Mouse (Mus musculus) midbrain, embryonic 12.5 days (tissue): Measurements from ENCODE around the gene Hrc. TPM values are rescaled to one million over a fixed set of nuclear protein-coding genes. Genes with fewer than 3 reads are reported as not detected.
"Not testable (repeated sequence)": the region's sequence is repeated elsewhere in the genome, so short reads cannot be mapped to it uniquely, and the experiment has no call there.

Experiments used
- ATAC-seq: fragments of 200-750 bp; cut with Nextera tagmentation; 2 replicates; pipeline ENCODE4 v1.8.0; 2017; ENCODE audit warnings: low read depth, moderate TSS enrichment, moderate library complexity; ENCODE audit not compliant: low FRiP score
- H3K27ac ChIP-seq: fragments of 300-500 bp; sonication (generic); replicated peaks from 2 replicates; pipeline ENCODE4 v1.5.1; 2016; ENCODE audit warnings: mild to moderate bottlenecking
- H3K27me3 ChIP-seq: fragments of 300-500 bp; sonication (generic); 2 replicates; pipeline ENCODE4 v1.6.1; 2016; ENCODE audit warnings: mild to moderate bottlenecking
- H3K36me3 ChIP-seq: fragments of 300-500 bp; sonication (generic); 2 replicates; pipeline ENCODE4 v1.6.1; 2016
- H3K4me1 ChIP-seq: fragments of 300-500 bp; sonication (generic); 2 replicates; pipeline ENCODE4 v1.6.1; 2016
- H3K4me2 ChIP-seq: fragments of 300-500 bp; sonication (generic); replicated peaks from 2 replicates; pipeline ENCODE4 v1.6.1; 2016; ENCODE audit warnings: mild to moderate bottlenecking, moderate library complexity
- H3K4me3 ChIP-seq: fragments of 300-500 bp; sonication (generic); 2 replicates; pipeline ENCODE4 v1.5.1; 2016; ENCODE audit warnings: mild to moderate bottlenecking
- H3K9ac ChIP-seq: fragments of 300-500 bp; sonication (generic); replicated peaks from 2 replicates; pipeline ENCODE4 v1.6.1; 2016; ENCODE audit warnings: mild to moderate bottlenecking, moderate library complexity
- H3K9me3 ChIP-seq: fragments of 300-500 bp; sonication (generic); 2 replicates; pipeline ENCODE4 v1.6.1; 2016; ENCODE audit warnings: mild to moderate bottlenecking
- WGBS: fragments of 180-500 bp; shearing (Covaris S2); methylation state at CpG from one replicate; pipeline ENCODE4 v1.1.7; 2016; 5-methylcytosine and 5-hydroxymethylcytosine counted together
- polyA plus RNA-seq: library from polyadenylated mRNA; unstranded; fragments of >200 nt; fragmentation: Nextera tagmentation; extraction: Ambion mirVana; gene quantifications from 2 replicates; pipeline ENCODE4 v1.2.1, GENCODE M21; 2016

Hrc gene
- polyA plus RNA-seq, 1 experiment from 2014 or later, result 0.24 TPM

DNA sequence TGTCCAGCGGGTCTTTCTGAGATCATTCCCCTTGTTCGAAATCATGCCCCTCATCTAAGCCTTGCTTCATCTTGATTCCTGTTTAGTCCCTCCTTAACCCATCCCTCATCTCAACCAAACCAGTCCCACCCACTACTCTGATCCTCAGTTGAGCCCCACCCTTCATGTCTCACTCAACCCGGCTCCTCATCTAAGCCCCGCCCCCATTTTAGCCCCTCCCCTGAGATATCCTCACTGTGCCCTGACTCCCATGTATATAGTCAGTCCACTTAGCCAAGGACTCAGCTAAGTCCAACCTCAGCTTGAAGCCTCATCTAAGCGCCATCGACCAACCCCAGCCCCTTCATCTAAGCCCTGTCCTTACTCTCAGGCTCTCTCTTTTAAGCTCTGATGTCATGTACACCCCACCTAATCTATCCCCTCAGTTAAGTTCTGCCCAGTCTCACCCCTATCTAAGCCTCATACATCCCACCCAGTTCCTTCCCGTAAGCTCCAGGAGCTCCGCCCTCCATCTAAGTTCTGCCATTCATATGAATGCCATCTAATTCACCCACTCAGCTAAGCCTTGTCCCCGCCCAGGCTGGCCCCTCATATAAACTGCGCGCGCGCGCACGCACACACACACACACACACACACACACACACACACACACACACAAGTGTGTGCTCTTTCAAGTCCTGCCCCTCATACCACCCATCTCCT lies 20.4 kb downstream of the Hrc start:
- Histone ChIP-seq H3K9ac (no peak overlapping the region), H3K36me3 (peaks cover 62% of the 10 kb centered on the region), H3K4me1 (no peaks in the 10 kb centered on the region), H3K27me3 (peaks cover 6% of the 10 kb centered on the region), H3K27ac (no peak overlapping the region), H3K4me2 (no peak overlapping the region), H3K9me3 (no peaks in the 10 kb centered on the region), H3K4me3 (no peak overlapping the region)
- ATAC-seq, result no peak
- 80% methylated on average over 15 of the region's 15 CpGs for WGBS

DNA sequence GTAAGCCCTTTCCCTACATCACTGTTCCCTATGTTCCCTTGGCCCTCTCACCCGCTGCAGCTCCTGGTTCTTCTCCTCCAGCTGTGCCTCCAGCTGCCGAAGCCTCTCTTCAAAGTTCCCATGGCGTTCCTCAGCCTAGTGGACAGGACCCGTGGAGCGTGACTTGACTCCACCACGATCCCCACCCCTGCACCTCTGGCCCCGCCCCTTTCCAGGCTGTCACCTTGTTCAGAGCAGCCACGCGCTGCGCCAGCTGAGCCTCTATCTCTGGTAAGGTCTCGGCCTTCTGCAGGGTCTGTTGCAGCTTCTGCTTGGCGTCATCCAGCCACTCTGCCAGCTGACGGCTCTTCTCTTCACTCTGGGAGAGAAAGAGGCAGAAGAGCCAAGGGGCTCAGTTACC lies 21.0 kb downstream of the Hrc start:
- Histone ChIP-seq H3K9ac (no peak overlapping the region), H3K27ac (no peak overlapping the region), H3K9me3 (no peaks in the 10 kb centered on the region), H3K27me3 (peaks cover 6% of the 10 kb centered on the region), H3K4me3 (no peak overlapping the region), H3K4me1 (no peaks in the 10 kb centered on the region), H3K4me2 (no peak overlapping the region), H3K36me3 (peaks cover 55% of the 10 kb centered on the region)
- ATAC-seq, result no peak
- WGBS, result 62% methylated on average over 13 of the region's 13 CpGs

DNA sequence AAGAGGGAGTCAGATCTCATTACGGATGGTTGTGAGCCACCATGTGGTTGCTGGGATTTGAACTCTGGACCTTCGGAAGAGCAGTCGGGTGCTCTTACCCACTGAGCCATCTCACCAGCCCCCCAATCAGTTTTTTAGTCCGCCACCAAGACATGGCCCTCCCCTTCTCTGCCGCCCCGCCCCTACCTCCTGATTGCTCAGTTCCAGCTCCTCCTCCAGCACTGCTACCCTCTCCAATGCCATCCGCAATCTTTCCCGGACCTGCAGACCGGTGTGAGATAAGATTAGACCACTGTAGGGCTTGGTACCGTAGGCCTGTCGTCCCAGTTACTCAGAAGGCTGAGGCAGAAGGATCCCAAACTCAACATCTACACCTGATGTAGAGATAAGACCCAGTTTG lies 24.0 kb downstream of the Hrc start:
- H3K4me1 ChIP-seq, result peaks cover 16% of the 10 kb centered on the region
- not testable (repeated sequence) for H3K4me3 ChIP-seq, H3K9ac ChIP-seq, H3K4me2 ChIP-seq, H3K9me3 ChIP-seq, ATAC-seq, H3K27ac ChIP-seq
- H3K36me3 ChIP-seq, result peaks cover 33% of the 10 kb centered on the region
- H3K27me3 ChIP-seq, result peaks cover 32% of the 10 kb centered on the region
- 65% methylated on average over 11 of the region's 11 CpGs for WGBS

DNA sequence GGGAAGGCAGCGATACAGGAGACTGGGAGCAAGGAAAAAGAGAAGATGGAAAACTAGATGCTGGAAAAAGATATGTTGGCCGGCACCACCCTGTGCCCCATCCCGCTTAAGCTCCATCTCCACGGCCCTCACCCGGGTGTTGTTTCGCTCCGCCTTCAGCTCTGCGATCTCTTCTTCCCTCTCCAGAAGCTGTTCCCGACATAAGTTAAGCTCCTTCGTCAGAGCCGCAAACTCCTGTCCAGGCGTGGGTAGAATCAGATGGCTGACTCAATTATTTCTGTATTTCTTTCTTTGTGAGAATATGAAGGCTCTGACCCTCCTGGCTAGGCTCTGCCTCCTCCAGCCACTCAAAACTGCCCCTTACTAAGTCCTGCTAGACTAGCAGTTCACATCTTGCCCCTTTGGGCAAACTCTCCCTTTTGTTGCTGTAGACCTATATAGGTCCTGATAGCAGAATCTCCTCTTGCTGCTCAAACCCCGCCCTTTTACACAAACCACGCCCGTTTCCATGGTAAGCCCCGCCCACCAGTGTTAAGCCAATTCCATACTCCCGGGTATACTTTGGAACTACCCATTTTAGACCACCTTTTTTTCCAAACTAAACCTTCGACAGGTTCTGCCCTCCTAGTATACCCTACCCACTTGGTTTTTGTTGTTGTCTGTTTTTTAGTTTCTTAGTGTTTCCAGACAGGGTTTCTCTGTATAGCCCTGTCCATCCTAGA lies 25.5 kb downstream of the Hrc start:
- H3K27me3 ChIP-seq, result peaks cover 37% of the 10 kb centered on the region
- no peak overlapping the region for H3K4me3 ChIP-seq
- no peak overlapping the region for H3K27ac ChIP-seq
- H3K9ac ChIP-seq, result no peak overlapping the region
- H3K4me1 ChIP-seq, result peaks cover 21% of the 10 kb centered on the region
- ATAC-seq, result no peak; the same call in 1 of the 2 replicates
- peak overlapping the region; percentile 81 for H3K4me2 ChIP-seq
- no peaks in the 10 kb centered on the region for H3K9me3 ChIP-seq
- H3K36me3 ChIP-seq, result peaks cover 23% of the 10 kb centered on the region
- 50% methylated on average over 18 of the region's 18 CpGs for WGBS

DNA sequence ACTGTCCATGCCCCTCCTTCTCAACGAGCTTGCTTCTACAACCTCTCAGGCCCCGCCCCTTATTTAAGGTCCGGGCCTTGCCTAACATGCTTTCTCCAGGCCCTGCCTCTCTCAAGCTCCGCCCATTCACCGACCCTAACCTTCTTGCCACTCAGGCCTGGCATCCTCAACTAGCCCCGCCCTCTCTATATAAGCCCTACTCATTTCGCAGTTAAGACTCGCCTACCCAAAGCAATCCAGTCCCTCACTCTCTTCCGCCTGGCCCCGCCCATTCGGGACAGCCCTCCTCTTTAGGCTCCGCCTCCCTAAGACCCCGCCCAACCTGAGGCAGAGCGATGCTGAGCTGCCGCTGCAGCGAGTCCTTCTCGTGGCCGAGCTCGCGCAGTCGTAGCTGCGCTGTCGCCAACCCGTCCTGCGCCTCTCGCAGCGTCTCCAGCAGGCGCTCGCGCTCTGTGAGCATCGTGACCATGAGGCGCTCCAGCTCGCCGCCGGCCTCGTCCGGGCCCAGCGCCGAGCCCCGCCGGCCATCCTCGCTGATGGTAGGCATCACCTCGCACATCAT lies 26.2 kb downstream of the Hrc start:
- peak; percentile 89 for ATAC-seq
- peak overlapping the region; percentile 65 for H3K9ac ChIP-seq
- WGBS, result under 1% methylated on average over 43 of the region's 43 CpGs
- H3K9me3 ChIP-seq, result no peaks in the 10 kb centered on the region
- peaks cover 26% of the 10 kb centered on the region for H3K4me1 ChIP-seq
- H3K36me3 ChIP-seq, result peaks cover 19% of the 10 kb centered on the region
- H3K27ac ChIP-seq, result peak overlapping the region; percentile 68
- H3K4me3 ChIP-seq, result peak overlapping the region; percentile 46
- H3K4me2 ChIP-seq, result peak overlapping the region; percentile 81
- H3K27me3 ChIP-seq, result peaks cover 37% of the 10 kb centered on the region

DNA sequence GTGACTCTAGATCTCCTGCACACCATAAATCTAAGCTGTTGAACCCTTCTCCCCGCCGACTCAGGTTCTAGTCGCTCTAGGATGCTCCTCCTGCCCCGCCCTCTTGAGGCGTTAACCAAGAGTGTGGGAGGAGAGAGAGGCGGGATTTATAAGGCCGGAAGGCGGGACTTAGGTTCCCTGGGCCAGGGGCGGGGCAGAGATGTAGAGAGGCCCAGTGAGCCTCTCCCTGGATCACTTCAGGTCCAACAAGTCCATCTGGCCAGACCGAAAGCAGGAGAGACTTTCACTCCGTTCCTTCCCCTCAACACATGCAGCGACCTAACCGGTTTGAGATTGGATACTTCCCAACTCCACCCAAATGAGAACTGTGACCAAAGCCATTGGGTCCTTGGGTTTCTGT lies 27.7 kb downstream of the Hrc start:
- H3K27ac ChIP-seq, result no peak overlapping the region
- peaks cover 37% of the 10 kb centered on the region for H3K27me3 ChIP-seq
- H3K9ac ChIP-seq, result no peak overlapping the region
- ATAC-seq, result no peak
- H3K9me3 ChIP-seq, result no peaks in the 10 kb centered on the region
- WGBS, result 9% methylated on average over 13 of the region's 13 CpGs
- no peak overlapping the region for H3K4me3 ChIP-seq
- H3K4me1 ChIP-seq, result peaks cover 31% of the 10 kb centered on the region
- H3K36me3 ChIP-seq, result peaks cover 6% of the 10 kb centered on the region; the same call in 1 of the 2 replicates
- peak overlapping the region; percentile 13; the same call in 1 of the 2 replicates for H3K4me2 ChIP-seq

DNA sequence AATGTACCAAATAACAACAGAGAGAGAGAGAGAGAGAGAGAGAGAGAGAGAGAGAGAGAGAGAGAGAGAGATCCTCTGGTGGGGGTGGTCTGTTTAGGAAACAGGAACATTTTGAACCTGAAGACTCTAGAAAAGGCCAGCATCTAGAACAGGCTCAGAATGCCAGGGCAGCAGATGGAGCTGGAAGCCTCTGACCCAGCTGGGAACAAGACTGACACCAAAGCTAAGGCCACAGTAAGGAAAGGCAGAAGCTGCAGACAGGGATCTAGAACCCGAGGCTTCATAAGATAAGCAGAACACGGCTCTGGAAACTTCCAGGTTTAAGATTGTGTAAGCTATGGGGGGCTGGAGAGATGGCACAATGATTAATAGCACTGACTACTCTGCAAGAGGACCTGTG lies 28.9 kb downstream of the Hrc start:
- no peak for ATAC-seq
- H3K36me3 ChIP-seq, result no peaks in the 10 kb centered on the region
- WGBS, result 84% methylated on average over 2 of the region's 2 CpGs
- no peak overlapping the region for H3K9ac ChIP-seq
- H3K27ac ChIP-seq, result no peak overlapping the region
- peaks cover 48% of the 10 kb centered on the region for H3K27me3 ChIP-seq
- H3K4me1 ChIP-seq, result peaks cover 37% of the 10 kb centered on the region
- no peaks in the 10 kb centered on the region for H3K9me3 ChIP-seq
- H3K4me2 ChIP-seq, result no peak overlapping the region
- no peak overlapping the region for H3K4me3 ChIP-seq

DNA sequence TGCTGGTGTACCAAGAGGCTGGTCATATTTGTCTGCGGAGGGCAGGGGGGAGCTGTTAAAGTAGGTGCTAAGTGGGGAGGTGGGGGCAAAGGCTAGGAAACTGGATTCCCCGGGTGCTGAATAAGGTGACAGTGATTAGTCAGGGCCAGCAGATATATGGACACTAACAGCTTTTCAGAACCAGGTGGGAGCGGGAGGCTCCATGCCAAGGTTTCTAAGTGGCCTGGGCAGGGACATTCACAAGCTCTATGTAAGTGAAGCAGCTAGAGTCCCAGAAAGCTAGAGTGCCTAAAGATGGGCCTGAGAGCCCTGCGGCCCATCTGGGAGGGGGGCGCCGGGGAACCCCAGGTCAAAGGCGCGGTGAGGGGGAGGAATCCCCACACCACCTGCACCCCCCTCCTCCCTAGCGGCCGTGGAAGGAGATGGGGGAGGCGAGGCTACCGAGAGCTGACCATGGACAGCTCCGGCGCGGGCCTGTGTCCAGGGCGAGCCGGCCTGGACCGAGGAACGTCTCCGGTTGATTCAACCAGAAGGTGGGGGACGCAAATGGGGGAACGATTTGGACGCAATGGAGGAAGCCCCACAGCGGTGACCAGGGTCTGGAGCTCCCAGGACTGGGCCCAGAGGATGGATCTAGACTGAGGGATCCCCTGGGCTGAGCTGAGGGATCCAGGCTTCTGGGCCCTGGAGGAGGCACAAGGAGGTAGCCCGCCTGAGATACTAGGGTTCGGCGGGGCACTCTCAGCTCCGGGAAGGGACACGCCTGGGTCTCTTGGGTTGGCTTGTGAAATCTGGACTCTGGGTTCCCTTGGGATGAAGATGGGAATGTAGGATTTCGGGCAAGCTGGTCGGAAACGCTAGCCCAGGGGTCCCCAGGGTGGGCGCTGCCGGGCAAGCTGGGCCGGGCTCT lies 30.9 kb downstream of the Hrc start:
- peak overlapping the region; percentile 77 for H3K4me2 ChIP-seq
- H3K36me3 ChIP-seq, result no peaks in the 10 kb centered on the region
- 3% methylated on average over 35 of the region's 35 CpGs for WGBS
- H3K27ac ChIP-seq, result peak overlapping the region; percentile 58; the same call in 1 of the 2 replicates
- H3K4me3 ChIP-seq, result peak overlapping the region; percentile 87
- ATAC-seq, result no peak
- H3K4me1 ChIP-seq, result peaks cover 50% of the 10 kb centered on the region
- H3K9me3 ChIP-seq, result no peaks in the 10 kb centered on the region
- H3K27me3 ChIP-seq, result peaks cover 62% of the 10 kb centered on the region
- peak overlapping the region; percentile 89 for H3K9ac ChIP-seq

DNA sequence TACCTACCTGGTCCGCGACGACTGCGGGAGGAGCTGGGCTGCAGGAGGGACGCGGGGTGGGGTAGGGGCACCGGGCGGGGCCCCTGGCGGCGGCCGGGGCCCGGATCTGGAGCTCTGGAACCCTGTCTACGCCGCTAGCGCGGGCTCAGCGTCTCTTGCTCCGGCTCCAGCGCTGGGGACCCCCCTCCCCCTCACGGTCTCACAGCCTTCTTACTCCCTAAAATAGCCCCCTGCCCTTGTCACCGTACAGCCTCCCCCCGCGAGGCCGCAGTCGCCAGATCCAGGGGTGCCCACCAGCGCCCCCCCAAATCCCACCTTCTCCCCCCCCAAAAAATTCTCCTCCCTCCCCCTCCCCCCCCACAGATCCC lies 31.5 kb downstream of the Hrc start, which contains the start of gene Ppfia3:
TSS of gene Ppfia3 (minus strand) at position 368 of the 368 bp plus-strand sequence.
- Histone ChIP-seq H3K4me3 (peak within 1 kb of the TSS; percentile 87), H3K9ac (peak within 1 kb of the TSS; percentile 89), H3K9me3 (no peaks in the 10 kb centered on the region), H3K27ac (peak within 1 kb of the TSS; percentile 71), H3K4me1 (peaks cover 51% of the 10 kb centered on the region), H3K4me2 (peak within 1 kb of the TSS; percentile 77), H3K36me3 (0 out of 2 replicates have a peak, but pooled peaks cover 2% of the 10 kb centered on the region), H3K27me3 (peaks cover 64% of the 10 kb centered on the region)
- 1% methylated on average over 15 of the region's 26 CpGs for WGBS
- peak; percentile 45 for ATAC-seq

DNA sequence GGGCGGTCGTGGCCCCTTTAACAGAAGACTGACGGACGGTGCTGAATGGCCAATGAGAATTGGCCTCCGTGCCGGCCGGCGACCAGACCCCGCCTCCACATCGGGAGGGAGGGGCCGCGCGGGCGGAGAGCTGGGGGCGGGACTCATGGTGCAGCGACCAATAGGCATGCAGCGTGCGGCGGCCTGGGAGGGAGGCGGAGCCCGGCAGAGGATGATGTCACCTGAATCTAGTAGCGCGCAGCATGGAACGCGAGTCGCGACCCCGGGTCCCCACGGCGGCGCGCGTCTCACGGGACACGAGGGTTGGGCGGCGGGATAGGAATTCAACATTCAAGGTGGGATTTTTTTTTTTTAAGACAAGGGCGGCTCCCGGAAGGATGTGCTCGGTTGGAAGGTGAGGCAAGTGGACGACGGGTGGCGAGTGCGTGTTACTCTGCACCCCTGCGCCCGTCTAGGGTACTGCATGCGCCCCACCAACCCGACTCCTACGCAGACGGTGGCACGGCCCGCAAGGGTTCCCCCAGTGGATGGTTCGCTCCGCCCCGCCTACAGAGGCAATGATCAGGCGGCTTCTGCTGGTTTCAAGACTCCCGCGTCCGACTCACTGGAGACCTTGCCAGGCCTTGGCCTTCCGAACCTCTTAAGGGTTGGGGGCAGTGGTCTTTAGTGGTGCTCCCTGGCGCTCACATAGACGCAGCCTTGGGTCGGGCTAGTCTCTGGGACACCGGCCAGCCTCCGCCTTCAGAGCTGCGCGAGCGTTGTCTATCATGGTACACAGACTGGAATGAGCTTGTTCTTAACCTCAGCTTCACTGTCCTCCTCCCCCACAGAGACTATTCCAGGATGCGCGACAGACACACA lies 32.2 kb downstream of the Hrc start:
- Histone ChIP-seq H3K4me2 (peak overlapping the region; percentile 77), H3K4me3 (peak overlapping the region; percentile 87), H3K36me3 (peaks cover 7% of the 10 kb centered on the region; the same call in 1 of the 2 replicates), H3K9ac (peak overlapping the region; percentile 89), H3K27ac (peak overlapping the region; percentile 71), H3K9me3 (no peaks in the 10 kb centered on the region), H3K4me1 (peaks cover 45% of the 10 kb centered on the region), H3K27me3 (peaks cover 63% of the 10 kb centered on the region)
- ATAC-seq, result peak; percentile 87
- under 1% methylated on average over 70 of the region's 70 CpGs for WGBS

DNA sequence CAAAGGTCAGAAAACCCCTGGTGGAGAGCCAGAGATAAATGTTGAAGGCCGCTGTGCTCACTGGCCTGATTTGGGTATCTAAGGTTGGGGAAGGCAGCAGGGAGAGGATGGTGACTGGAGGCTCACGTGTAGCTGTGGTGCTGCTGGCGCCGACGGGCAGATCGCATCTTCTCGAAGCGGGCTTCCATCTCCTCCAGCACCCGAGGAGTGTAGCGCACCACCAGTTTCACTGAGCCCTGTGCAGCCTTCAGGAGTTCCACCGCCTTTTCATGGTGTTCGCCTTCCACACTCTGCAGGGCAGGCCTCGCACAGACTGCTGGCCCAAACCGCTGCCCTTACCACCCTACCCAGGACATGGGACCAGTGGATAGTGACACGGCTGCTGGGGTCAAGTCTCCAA lies 33.1 kb downstream of the Hrc start:
- Histone ChIP-seq H3K9ac (peak overlapping the region; percentile 63), H3K4me3 (peak overlapping the region; percentile 87), H3K27ac (no peak overlapping the region), H3K4me2 (peak overlapping the region; percentile 77), H3K36me3 (peaks cover 15% of the 10 kb centered on the region; the same call in 1 of the 2 replicates), H3K27me3 (peaks cover 54% of the 10 kb centered on the region), H3K4me1 (peaks cover 39% of the 10 kb centered on the region), H3K9me3 (no peaks in the 10 kb centered on the region)
- 77% methylated on average over 15 of the region's 15 CpGs for WGBS
- ATAC-seq, result no peak
